Mouse (Mus musculus): ENCODE measurements around the gene Ptprj. TPM values are rescaled to one million over a fixed set of nuclear protein-coding genes. Genes with fewer than 3 reads are reported as not detected.

Gene Ptprj
- total and polyA plus RNA-seq, 3 experiments, result 6.9 to 8.9 (median 7.3) TPM

GRCm38 (mm10) chr2:90514969-90515368, 65.5 kb downstream of the Ptprj start:
- H3K79me2 ChIP-seq (replicated peaks; ENCODE audit: control insufficient read depth, extremely low read depth, insufficient read depth, poor library complexity, severe bottlenecking), result 0 out of 2 replicates have a peak, but pooled peaks cover 2% of the 10 kb centered on the region
- DNase-seq (ENCODE audit: extremely low read depth), result no peak
- peaks cover 0 to 15% of the 10 kb centered on the region in 2 experiments; a peak in 2 of 4 replicates for H3K4me1 ChIP-seq (ENCODE audit: control insufficient read depth in 1 of 2, insufficient read depth in 2 of 2)
- TF ChIP-seq MAX (IDR thresholded peaks at IDR 0.05; ENCODE audit: low read length) (no peak), MEF2A (IDR thresholded peaks at IDR 0.05; ENCODE audit: borderline replicate concordance, low read depth, low read length) (no peak), PAX5 (IDR thresholded peaks at IDR 0.05; ENCODE audit: low read length) (no peak), NRF1 (IDR thresholded peaks at IDR 0.05; ENCODE audit: low read depth, low read length) (no peak), JUN (IDR thresholded peaks at IDR 0.05; ENCODE audit: insufficient read depth, low read depth, low read length) (no peak), ETS1 (conservative IDR thresholded peaks at IDR 0.05; ENCODE audit: low read depth, low read length) (no peak), E2F4 (IDR thresholded peaks at IDR 0.05; ENCODE audit: insufficient replicate concordance, low read depth, low read length) (no peak), KAT2A (IDR thresholded peaks at IDR 0.05; ENCODE audit: insufficient replicate concordance, low read length) (no peak), ZNF384 (IDR thresholded peaks at IDR 0.05; ENCODE audit: low read depth, low read length) (no peak), USF2 (conservative IDR thresholded peaks at IDR 0.05; ENCODE audit: low read depth, low read length) (no peak), MYC (IDR thresholded peaks at IDR 0.05; ENCODE audit: low read depth, low read length) (no peak), MXI1 (IDR thresholded peaks at IDR 0.05; ENCODE audit: low read depth, low read length) (no peak), IRF4 (IDR thresholded peaks at IDR 0.05; ENCODE audit: low read depth, low read length) (no peak), POLR2A (IDR thresholded peaks at IDR 0.05; ENCODE audit: low read depth, low read length) (no peak), TCF12 (IDR thresholded peaks at IDR 0.05; ENCODE audit: low read depth, low read length) (no peak)
- H3K27me3 ChIP-seq (replicated peaks), result no peaks in the 10 kb centered on the region
- no peaks in the 10 kb centered on the region for H3K9me3 ChIP-seq (replicated peaks; ENCODE audit: low read length)
- H3K4me2 ChIP-seq (ENCODE audit: insufficient read depth, low read depth, poor library complexity, severe bottlenecking), result no peak overlapping the region
- in situ Hi-C loops (cut with MboI; ENCODE audit: low pct_ligation_motif_present, low pct_unique_long_range_greater_than_20kb, low sequenced_read_pairs) (no loop called here), dilution Hi-C loops (cut with MboI; ENCODE audit: extremely low pct_ligation_motif_present, extremely low pct_unique_long_range_greater_than_20kb, low sequenced_read_pairs) (no loop called here)
- peaks cover 0 to 8% of the 10 kb centered on the region in 2 experiments for H3K36me3 ChIP-seq (replicated peaks in 1 of 2; ENCODE audit: control insufficient read depth in 1 of 2, insufficient read depth in 1 of 2, low read length in 1 of 2)
- no peak overlapping the region for H3K4me3 ChIP-seq (replicated peaks in 1 of 3; ENCODE audit: low read depth in 2 of 3, low read length in 2 of 3, poor library complexity in 1 of 3)
- no peak overlapping the region for H3K9ac ChIP-seq (ENCODE audit: insufficient read depth, low read depth)
- no peak overlapping the region for H3K27ac ChIP-seq (ENCODE audit: insufficient read depth, low read depth)

GRCm38 (mm10) chr2:90509268-90509667, 71.2 kb downstream of the Ptprj start:
- Histone ChIP-seq H3K9me3 (replicated peaks; ENCODE audit: low read length) (no peaks in the 10 kb centered on the region), H3K4me1 (ENCODE audit: control insufficient read depth in 1 of 2, insufficient read depth in 2 of 2) (peaks cover 8 to 30% of the 10 kb centered on the region in 2 experiments), H3K9ac (ENCODE audit: insufficient read depth, low read depth) (no peak overlapping the region), H3K36me3 (replicated peaks in 1 of 2; ENCODE audit: control insufficient read depth in 1 of 2, insufficient read depth in 1 of 2, low read length in 1 of 2) (no peaks in the 10 kb centered on the region), H3K27me3 (replicated peaks) (no peaks in the 10 kb centered on the region), H3K79me2 (replicated peaks; ENCODE audit: control insufficient read depth, extremely low read depth, insufficient read depth, poor library complexity, severe bottlenecking) (peaks cover 5% of the 10 kb centered on the region; the same call in 1 of the 2 replicates), H3K27ac (ENCODE audit: insufficient read depth, low read depth) (no peak overlapping the region), H3K4me3 (replicated peaks in 1 of 3; ENCODE audit: low read depth in 2 of 3, low read length in 2 of 3, poor library complexity in 1 of 3) (no peak overlapping the region), H3K4me2 (ENCODE audit: insufficient read depth, low read depth, poor library complexity, severe bottlenecking) (no peak overlapping the region)
- no peak for DNase-seq (ENCODE audit: extremely low read depth)
- in situ Hi-C loops (cut with MboI; ENCODE audit: low pct_ligation_motif_present, low pct_unique_long_range_greater_than_20kb, low sequenced_read_pairs), result no loop called here
- dilution Hi-C loops (cut with MboI; ENCODE audit: extremely low pct_ligation_motif_present, extremely low pct_unique_long_range_greater_than_20kb, low sequenced_read_pairs), result no loop called here
- TF ChIP-seq UBTF (IDR thresholded peaks at IDR 0.05; ENCODE audit: low read depth, low read length), result no peak
- no peak for TF ChIP-seq MAX (IDR thresholded peaks at IDR 0.05; ENCODE audit: low read length)
- TF ChIP-seq MXI1 (IDR thresholded peaks at IDR 0.05; ENCODE audit: low read depth, low read length), result no peak
- TF ChIP-seq MAZ (IDR thresholded peaks at IDR 0.05; ENCODE audit: low read depth, low read length), result no peak
- no peak for TF ChIP-seq RAD21 (IDR thresholded peaks at IDR 0.05; ENCODE audit: low read depth, low read length)
- TF ChIP-seq EP300 (IDR thresholded peaks at IDR 0.05; ENCODE audit: low read length), result no peak
- no peak for TF ChIP-seq POLR2AphosphoS2 (IDR thresholded peaks at IDR 0.05; ENCODE audit: low read depth, low read length)
- TF ChIP-seq NELFE (IDR thresholded peaks at IDR 0.05; ENCODE audit: low read depth, low read length), result no peak

All from CH12.LX (cell line).